Mouse (Mus musculus): ENCODE measurements at regions not wholly inside any gene's neighbourhood (a gene's known extent, or its start where the extent isn't known, plus 50 kb on each side); places are given as distances from the start of the nearest gene placed in this dataset.
"Not testable (repeated sequence)": the region's sequence is repeated elsewhere in the genome, so short reads cannot be mapped to it uniquely, and the experiment has no call there.

DNA sequence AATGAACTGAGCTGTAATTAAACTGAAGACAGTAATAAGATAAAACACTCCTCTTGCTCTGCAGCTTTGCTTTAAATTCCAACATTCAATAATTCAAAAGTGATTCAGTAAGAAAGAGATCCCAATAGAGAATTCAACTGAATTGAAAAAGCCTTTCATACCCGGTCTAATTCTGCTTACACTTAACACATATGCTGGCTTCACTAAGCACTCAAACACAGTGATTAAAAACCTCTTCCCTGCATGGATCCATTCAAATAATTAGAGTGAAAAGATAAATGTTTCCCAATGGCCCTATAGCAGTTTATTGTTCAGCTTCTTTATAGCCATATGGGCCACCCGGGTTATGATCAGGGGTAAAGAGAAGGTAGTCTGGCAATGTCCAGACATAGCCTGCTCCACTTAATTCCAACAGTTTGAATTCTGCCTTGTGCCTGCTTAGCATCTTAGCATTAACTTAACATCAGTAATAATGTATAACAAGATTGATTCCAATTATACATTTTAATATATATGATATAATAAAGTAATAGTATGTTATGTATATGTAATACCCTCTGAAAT is 659.9 kb upstream of the Kcnd2 start:
- no peak for DNase-seq (ENCODE audit: low spot score in 2 of 2)

DNA sequence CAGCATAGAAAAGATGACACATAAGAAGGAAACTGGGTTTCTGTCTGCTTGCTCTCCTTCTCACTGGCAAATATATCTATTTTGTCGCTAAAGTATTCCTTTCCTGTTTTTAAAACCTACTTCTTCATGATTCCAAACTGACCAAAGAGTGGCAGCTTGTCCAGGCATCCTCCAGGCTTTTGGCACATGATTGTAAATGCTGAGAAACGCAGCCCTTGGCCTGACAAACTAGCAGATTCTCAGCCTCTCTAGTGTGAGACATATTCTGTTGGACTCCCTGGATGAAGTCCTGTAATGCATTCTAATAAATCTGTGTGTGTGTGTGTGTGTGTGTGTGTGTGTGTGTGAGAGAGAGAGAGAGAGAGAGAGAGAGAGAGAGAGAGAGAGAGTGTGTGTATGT is 642.7 kb upstream of the Kcnd2 start:
- DNase-seq (ENCODE audit: low spot score in 2 of 2) = no peak

DNA sequence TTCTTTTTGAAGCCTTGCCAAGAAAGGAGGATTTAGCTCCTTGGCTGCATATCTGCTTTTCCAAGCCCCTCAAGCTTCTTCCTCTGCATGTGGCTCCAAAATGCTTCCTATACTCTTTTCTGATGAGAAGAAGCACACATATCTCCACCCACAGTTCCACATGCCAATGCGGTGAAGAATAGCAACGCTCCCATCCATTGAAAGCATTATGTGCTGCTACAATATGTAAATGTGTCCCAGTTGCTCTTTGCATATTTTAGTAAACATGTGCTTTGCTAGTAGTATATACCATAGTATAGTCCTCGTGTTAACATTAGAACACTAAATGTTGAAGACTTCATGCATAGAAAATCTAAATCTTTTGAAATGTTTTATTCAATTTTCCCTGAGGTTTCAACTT is 640.6 kb upstream of the Kcnd2 start:
- DNase-seq (ENCODE audit: low spot score in 2 of 2) = no peak

DNA sequence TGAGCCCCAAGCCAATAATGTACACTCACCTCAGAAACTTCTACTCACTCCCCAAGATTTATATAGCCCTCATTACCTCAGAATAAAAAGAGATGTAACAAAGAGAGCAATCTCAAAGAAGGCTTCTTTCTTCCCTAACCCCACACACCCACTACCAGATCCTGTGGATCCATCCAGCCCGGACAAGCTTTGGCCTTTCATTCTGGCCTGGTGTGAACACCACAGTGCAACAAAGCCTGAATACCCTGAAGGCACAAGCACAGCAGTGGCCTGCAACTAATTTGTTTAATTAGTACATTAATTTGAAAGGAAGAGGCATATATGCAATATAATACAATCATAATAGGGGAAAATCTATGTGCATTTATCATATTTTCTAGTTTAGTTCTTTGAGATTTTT is 616.5 kb upstream of the Kcnd2 start:
- DNase-seq (ENCODE audit: low spot score in 2 of 2) = no peak

DNA sequence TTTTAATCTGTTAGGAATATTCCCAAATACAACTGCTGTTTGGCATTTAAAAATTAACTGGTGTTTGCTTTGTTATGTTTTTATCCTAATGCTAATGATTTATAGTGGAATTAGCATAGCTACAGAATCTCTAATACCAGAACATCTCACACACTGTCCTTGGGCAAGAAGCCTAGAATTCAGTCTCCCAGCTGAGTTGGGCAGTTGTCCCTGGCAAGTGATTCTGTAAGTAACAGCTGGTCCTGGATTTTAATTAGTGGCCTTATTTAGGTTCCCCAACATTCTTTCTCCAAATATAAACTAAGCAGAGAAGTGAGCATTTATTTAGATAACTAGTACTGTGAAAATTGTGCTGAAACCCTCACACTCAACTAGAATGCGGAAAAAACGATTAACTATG is 611.1 kb upstream of the Kcnd2 start:
- DNase-seq (ENCODE audit: low spot score in 2 of 2) = peak in 1 of 2 experiments; percentile 7

DNA sequence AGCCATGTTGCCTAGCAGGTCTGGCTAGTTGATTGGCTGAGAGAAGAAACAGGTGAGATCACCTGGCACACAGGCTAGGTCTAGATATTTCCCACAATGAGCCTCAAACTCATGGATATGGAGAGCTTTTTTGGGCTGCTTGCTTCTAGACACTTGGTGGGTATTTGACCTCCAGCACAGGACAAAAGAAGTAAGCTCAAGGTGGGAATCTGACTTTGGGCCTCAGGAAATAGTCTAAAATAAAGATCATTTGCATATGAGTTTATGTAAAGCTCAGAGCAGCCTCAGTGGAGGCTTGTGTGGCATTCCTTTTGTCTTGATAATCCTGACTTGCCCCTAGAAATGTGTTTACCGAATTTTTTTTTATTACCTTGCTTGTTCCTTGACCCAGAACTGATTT is 594.8 kb upstream of the Kcnd2 start:
- DNase-seq (ENCODE audit: low spot score in 2 of 2) = no peak

DNA sequence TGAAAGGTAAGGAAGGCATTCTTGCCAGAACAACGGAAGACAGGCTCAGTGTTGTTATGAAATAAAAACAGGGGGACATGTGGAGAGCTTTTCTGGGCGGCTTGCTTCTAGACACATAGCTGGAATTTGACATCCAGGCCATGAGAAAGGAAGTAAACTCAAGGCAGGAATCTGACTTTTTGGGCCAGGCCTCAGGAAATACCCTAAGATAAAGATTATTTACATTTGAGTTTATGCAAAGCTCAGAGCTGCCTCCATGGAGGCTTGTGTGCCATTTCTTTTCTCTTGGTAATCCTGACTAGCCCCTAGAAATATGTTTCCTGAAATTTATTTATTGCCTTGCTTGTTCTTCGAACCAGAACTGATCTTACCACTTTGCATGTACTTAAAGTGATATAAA is 588.9 kb upstream of the Kcnd2 start:
- no peak for DNase-seq (ENCODE audit: low spot score in 2 of 2)

DNA sequence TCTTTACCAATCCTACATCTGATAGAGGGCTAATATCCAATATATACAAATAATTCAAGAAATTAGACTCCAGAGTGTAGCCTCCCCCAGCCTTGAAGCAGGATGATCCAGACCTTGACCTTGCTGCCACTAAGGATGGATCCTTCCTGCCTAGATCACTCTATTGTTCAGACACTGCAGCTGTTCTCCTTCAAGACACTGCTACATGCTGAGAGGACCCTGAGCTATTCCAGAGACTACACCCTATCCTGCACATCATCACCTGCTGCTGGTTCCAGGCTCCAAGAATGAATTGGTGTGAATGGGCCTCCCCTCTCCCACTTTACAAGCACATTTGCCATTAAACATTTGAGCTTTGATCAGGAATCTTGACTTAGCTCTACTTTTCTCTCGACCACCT is 588.2 kb upstream of the Kcnd2 start:
- DNase-seq (ENCODE audit: low spot score in 2 of 2) = no peak

DNA sequence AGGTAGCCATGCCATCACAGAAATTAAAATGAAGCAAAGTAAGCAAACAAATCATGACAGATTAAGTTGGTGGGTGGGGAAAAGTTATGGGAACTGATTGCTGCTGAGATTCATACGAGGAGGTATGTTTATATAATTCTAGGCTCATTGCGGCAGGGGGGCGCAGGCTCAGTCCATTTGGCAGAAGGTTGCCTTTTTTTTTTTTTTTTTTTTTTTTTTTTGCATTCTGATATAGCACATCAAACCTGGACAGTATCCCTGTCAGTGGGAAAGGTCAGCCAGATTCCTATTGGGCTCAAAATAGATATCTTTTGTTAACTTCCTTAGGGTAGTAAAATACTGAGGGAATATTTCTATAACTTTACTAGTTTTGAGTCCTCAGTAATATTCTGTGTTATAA is 575.0 kb upstream of the Kcnd2 start:
- DNase-seq (ENCODE audit: low spot score in 2 of 2) = no peak

DNA sequence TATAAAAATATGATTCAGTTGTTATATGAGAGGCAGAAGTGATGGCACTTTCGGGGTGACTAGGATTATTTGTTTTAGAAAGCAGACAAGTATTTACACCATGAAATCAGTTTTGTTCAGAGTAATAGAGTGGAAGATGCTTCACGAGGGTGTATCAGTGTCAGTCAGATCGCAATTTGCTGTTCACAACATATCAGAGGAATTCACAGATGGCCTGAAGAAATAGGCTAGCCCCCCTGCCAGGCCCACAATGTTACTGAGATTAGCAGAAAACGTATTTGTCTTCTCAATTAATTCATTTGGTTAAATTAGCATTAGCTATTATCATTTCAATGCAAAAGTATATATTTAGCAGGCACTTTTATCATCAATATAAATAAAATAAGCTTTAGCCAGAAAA is 573.9 kb upstream of the Kcnd2 start:
- no peak for DNase-seq (ENCODE audit: low spot score in 2 of 2)

DNA sequence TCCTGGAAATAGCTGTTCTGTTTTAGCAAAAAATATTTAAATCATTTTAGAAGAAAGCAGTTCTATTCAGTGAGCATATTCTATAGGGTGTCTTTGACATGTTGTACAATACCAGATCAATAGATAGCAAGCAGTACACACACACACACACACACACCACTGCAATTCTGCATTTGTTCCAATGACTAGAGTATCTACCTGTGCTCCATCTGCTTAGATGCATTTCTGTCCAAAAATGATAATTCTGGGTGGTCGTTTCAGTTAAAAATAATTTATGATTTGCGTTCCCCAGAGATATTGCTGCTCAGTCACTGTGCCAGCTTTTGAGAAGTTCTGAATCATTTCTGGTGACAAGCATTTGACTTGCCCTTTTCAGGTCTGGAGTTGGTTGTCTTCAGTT is 573.5 kb upstream of the Kcnd2 start:
- no peak for DNase-seq (ENCODE audit: low spot score in 2 of 2)

DNA sequence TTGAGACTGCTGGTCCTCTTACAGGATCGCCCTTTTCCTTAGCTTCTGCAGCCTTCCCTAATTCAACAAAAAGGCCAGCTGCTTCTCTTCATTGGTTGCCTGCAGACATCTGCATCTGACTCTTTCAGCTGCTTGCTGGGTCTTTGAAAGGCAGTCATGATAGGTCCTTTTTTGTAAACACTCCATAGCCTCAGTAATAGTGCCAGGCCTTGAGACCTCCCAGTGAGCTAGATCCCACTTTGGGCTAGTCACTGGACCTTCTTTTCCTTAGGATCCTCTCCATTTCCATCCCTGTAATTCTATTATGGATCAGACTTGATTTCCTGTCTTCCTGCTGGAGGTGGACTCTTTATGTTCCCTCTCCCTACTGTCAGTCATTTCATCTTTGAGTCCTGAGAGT is 558.3 kb upstream of the Kcnd2 start:
- no peak for DNase-seq (ENCODE audit: low spot score in 2 of 2)

DNA sequence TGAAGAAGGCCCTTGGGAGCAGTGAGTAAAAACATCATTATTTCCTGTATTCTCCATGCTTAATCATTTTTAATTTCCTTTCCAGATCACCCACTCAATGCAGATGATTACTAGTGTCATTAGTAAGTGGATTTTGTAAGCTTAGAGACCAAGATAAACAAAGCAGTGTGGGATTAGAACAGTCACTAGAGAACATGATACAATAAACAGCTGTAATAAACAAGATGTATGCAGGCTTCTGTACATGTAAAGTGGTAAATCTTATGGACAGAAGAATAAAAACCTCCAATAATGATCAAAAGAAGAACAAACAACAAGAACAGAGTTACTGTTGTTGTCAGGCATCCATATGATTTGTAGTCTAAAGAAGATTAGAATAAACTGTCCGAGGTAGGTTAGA is 542.1 kb upstream of the Kcnd2 start:
- DNase-seq (ENCODE audit: low spot score in 2 of 2) = no peak

DNA sequence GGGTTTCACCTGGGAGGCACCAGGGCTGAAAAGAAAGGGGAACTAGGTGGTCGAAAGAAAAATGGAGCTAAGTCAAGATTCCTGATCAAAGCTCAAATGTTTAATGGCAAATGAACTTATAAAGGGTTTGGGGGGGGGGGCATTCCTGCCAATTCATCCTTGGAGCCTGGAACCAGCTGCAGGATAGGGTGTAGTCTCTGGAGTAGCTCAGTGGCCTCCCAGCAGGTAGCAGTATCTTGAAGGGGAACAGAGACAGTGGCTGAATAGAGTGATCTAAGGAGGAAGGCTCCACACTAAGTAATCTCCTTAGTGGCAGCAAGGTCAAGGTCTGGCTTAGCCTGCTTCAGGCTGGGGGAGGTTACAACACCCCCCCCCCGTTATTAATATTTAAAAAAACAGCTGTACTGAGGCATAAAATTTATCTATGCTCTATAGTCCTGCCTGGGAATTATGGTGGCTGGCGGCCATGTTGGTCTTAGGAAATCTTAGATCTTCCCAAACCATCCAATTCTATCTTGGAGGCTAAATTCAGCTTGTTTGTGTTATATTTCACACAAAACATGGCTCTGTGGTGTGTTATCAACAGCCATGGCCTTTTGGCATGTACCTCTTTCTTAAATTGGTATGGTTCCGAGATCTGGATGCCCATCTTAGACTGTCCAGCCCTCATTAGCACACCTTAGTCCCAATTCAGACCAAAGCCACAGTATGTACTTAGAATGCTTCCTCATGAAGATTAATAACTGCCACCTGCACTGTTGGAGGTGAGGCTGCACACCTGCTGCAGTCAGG is 528.7 kb upstream of the Kcnd2 start:
- not testable (repeated sequence) for DNase-seq (ENCODE audit: low spot score in 2 of 2)

DNA sequence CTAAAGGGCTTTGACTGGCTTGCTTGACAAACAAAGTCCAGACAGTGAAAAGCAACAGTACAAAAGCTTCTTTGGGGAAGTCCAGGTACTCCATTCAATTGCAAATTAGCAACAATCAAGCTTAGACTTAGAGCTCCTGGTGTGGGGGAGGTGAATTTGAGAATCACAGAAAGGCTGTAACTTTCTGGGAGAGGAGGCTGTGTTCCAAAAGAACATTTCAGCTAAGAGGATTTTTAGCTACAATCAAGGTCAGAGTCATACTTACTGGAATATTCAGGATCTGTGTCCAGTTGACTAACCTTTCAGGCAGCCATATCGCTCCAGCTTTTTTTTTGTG is 528.1 kb upstream of the Kcnd2 start:
- DNase-seq (ENCODE audit: low spot score in 2 of 2) = not testable (repeated sequence)

DNA sequence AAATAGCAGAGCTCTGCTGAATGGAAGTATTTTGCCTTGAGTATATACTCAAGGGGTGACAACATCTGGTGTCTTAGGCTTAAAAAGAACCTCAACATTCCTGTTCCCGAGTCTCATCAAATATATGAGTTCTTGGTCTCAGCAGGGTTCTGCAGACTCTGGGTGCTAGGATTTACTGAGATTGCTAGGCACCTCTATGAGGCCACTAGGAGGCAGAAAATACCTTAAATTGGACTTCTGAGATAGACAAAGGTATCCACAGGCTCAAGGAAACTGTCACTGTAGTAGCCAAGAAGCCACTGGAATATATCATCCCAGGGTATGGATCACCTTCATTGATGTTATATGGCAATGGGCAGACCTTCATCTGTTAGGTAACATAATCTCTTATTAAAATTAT is 489.4 kb upstream of the Kcnd2 start:
- DNase-seq (ENCODE audit: low spot score in 2 of 2) = no peak

DNA sequence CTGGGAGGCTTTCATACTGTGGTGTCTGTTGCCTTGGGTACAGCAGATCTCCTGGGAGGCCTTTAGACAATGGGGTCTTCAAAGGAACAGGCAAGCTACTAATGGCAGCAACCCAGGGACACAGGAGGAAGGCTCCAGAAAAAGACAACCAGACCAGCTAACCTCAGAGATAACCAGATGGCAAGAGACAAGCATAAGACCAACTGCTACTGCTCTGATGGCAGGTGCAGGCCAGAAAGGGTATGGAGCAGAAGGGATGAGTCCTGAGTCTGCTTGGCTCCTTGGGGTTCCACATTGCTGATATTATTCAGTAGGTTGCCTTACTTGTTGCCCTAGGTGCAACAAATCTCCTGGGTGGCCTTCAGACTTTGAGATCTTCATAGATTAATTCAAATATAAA is 476.2 kb upstream of the Kcnd2 start:
- no peak for DNase-seq (ENCODE audit: low spot score in 2 of 2)

DNA sequence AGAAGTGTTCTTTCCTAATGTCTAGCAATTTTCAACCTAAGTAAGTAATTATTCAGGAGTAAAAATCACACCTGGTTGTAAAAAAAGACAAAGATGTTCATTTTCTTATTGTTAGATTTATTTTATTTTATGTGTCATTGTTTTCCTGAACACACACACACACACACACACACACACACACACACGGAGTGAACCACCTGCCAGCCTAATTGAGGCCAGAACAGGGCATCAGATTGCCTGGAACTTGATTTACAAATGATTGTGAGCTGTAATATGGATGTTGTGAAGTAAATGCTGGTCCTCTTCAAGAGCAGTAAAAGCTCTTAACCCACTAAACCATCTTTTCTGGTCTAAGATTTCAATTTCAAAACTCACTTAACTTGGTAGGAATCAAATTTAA is 474.9 kb upstream of the Kcnd2 start:
- DNase-seq (ENCODE audit: low spot score in 2 of 2) = no peak

DNA sequence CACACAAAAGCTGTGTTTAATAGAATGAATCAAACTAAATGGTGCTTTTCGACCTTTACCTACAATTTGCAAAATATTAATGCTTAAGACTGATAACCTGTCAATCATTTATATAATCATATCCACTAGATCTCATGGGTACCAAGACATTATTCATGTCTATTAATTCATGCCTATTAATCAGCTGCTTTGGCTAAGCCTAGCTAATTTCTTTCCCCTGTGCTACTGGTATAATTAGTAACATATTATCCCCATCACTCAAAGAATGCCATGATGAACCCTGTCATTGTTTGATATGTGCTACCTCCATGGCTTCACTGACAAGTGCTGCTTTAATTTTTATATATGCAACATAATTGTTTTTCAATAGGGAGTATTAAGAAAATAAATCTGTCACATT is 474.1 kb upstream of the Kcnd2 start:
- DNase-seq (ENCODE audit: low spot score in 2 of 2) = no peak

DNA sequence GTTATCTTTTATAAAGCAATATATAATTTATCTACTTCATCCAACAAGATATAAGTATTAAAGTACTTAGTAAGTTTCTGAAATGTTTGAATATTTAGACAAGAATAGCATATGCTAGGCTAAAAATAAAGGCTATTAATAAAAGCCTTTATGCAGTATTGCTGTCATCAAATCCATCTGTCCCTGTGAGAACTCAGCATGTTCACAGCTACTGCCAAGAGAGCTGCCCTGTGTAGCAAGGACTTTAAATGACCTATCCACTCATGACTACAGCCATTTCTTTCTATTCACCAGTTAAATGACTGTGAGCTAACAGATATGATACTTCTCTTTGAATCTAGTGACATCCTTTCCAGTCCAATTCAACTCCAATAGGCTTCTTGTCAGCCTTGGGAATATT is 458.1 kb upstream of the Kcnd2 start:
- DNase-seq (ENCODE audit: low spot score in 2 of 2) = no peak

DNA sequence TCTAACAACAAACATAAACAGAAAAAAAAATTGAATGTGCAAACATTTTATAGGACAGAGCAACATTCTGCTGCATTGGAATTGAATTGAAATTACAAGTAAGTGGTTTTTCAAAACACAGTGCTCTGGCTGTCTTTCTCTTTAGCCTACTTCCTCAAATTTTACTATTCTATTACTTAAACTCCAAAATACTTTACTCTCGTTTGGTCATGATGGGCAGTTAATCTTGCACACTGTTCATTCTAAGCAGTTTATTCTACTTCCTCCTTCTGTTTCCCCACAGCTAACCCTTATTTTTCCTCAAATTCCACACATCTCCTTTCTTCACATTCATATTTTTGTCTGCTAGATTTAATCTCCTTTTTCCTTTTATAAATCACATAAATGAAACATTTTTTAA is 454.0 kb upstream of the Kcnd2 start:
- DNase-seq (ENCODE audit: low spot score in 2 of 2) = no peak

DNA sequence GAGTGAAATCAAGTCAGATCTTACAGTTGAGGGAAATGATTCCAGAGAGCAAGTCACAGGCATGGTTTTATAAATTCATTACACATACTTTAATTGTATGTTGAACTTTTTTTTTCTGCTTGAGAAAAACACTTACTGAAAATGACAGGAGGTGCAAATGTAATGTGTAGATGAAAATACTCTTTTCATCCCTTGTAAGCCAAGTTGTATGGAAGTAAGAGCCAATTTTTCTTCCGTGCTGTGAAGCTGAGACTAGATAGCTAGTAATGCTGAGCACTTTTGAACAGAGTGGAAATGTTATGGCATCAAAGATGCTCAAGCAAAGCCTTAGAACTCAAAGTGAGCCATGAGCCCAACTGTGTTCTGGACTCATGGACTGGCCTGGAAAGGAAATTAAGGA is 439.4 kb upstream of the Kcnd2 start:
- DNase-seq (ENCODE audit: low spot score in 2 of 2) = no peak

Measured in left cerebral cortex, adult 8-10 months (tissue).